Mouse (Mus musculus) frontal cortex, adult (tissue): ENCODE measurements around the gene Ctnnbip1.

Source experiments
- ATAC-seq: cut with Nextera tagmentation; 2 replicates; pipeline ENCODE4 v1.9.2; 2017; ENCODE audit warnings: mild to moderate bottlenecking, moderate library complexity, mixed read lengths; ENCODE audit not compliant: low TSS enrichment

The Ctnnbip1 gene

GRCm38 (mm10) chr4:149521258-149521657 is 3.2 kb downstream of the Ctnnbip1 start:
- no peak for ATAC-seq

- ATAC-seq, result no peak
Measured at GRCm38 (mm10) chr4:149523961-149524360, 5.9 kb downstream of the Ctnnbip1 start.

GRCm38 (mm10) chr4:149525170-149525569 is 7.1 kb downstream of the Ctnnbip1 start:
- ATAC-seq, result no peak

GRCm38 (mm10) chr4:149525811-149526210 is 7.8 kb downstream of the Ctnnbip1 start:
- no peak for ATAC-seq

- ATAC-seq, result no peak
Measured at GRCm38 (mm10) chr4:149526330-149526729, 8.3 kb downstream of the Ctnnbip1 start.

- ATAC-seq, result peak; percentile 57; the same call in 1 of the 2 replicates
Measured at GRCm38 (mm10) chr4:149527621-149528354, 9.8 kb downstream of the Ctnnbip1 start.

- ATAC-seq, result no peak
Measured at GRCm38 (mm10) chr4:149529691-149530090, 11.7 kb downstream of the Ctnnbip1 start.

- peak; percentile 24 for ATAC-seq
Measured at GRCm38 (mm10) chr4:149539441-149539840, 21.4 kb downstream of the Ctnnbip1 start.

- no peak for ATAC-seq
Measured at GRCm38 (mm10) chr4:149541935-149542334, 23.9 kb downstream of the Ctnnbip1 start.

- no peak for ATAC-seq
Measured at GRCm38 (mm10) chr4:149542431-149542830, 24.4 kb downstream of the Ctnnbip1 start.

- ATAC-seq, result 0 out of 2 replicates have a peak, but pooled peaks have one; percentile 47
Measured at GRCm38 (mm10) chr4:149542927-149543553, 25.0 kb downstream of the Ctnnbip1 start.

GRCm38 (mm10) chr4:149544892-149545291 is 26.9 kb downstream of the Ctnnbip1 start:
- ATAC-seq, result no peak

- no peak for ATAC-seq
Measured at GRCm38 (mm10) chr4:149546797-149547444, 28.9 kb downstream of the Ctnnbip1 start.

GRCm38 (mm10) chr4:149547523-149547922 is 29.5 kb downstream of the Ctnnbip1 start:
- no peak for ATAC-seq

- peak; percentile 87 for ATAC-seq
Measured at GRCm38 (mm10) chr4:149549221-149549925, 31.3 kb downstream of the Ctnnbip1 start.

- no peak for ATAC-seq
Measured at GRCm38 (mm10) chr4:149550866-149551265, 32.8 kb downstream of the Ctnnbip1 start.

- no peak for ATAC-seq
Measured at GRCm38 (mm10) chr4:149551696-149552095, 33.7 kb downstream of the Ctnnbip1 start.

- ATAC-seq, result peak; percentile 32; the same call in 1 of the 2 replicates
Measured at GRCm38 (mm10) chr4:149553834-149554233, 35.8 kb downstream of the Ctnnbip1 start.

- ATAC-seq, result peak; percentile 89
Measured at GRCm38 (mm10) chr4:149556111-149556510, 38.1 kb downstream of the Ctnnbip1 start.

- no peak for ATAC-seq
Measured at GRCm38 (mm10) chr4:149557905-149558304, 39.9 kb downstream of the Ctnnbip1 start.

- no peak for ATAC-seq
Measured at GRCm38 (mm10) chr4:149558389-149558788, 40.4 kb downstream of the Ctnnbip1 start.

- ATAC-seq, result peak; percentile 21; the same call in 1 of the 2 replicates
Measured at GRCm38 (mm10) chr4:149561392-149561791, 43.4 kb downstream of the Ctnnbip1 start.
